Mouse (Mus musculus) limb, embryonic 10.5 days (tissue): ENCODE data around the gene Slc44a1. TPM values are rescaled to one million over a fixed set of nuclear protein-coding genes. Genes with fewer than 3 reads are reported as not detected.

ENCODE experiments used
- DNase-seq: peaks from one replicate; pipeline ENCODE4 v3.0.0-alpha.2; 2017; ENCODE audit warnings: low spot score
- H3K27ac ChIP-seq: fragments of 300-500 bp; sonication (generic); 2 replicates; pipeline ENCODE4 v1.5.1; 2016; ENCODE audit warnings: mild to moderate bottlenecking
- H3K27me3 ChIP-seq: fragments of 300-500 bp; sonication (generic); 2 replicates; pipeline ENCODE4 v1.6.1; 2016; ENCODE audit warnings: low read depth, mild to moderate bottlenecking; ENCODE audit not compliant: poor library complexity, severe bottlenecking
- H3K36me3 ChIP-seq: fragments of 300-500 bp; sonication (generic); 2 replicates; pipeline ENCODE4 v1.6.1; 2016; ENCODE audit warnings: mild to moderate bottlenecking, moderate library complexity
- H3K4me1 ChIP-seq: fragments of 300-500 bp; sonication (generic); 2 replicates; pipeline ENCODE4 v1.6.1; 2016
- H3K4me3 ChIP-seq: fragments of 300-500 bp; sonication (generic); 2 replicates; pipeline ENCODE4 v1.5.1; 2016; ENCODE audit warnings: mild to moderate bottlenecking, moderate library complexity
- H3K9me3 ChIP-seq: fragments of 300-500 bp; sonication (generic); replicated peaks from 2 replicates; pipeline ENCODE4 v1.6.1; 2016; ENCODE audit warnings: mild to moderate bottlenecking
- WGBS: fragments of 180-500 bp; shearing (Covaris S2); methylation state at CpG from one replicate; pipeline ENCODE4 v1.1.7; 2016; 5-methylcytosine and 5-hydroxymethylcytosine counted together
- polyA plus RNA-seq: library from polyadenylated mRNA; unstranded; fragments of >200 nt; fragmentation: Nextera tagmentation; extraction: Ambion mirVana; gene quantifications from 2 replicates; pipeline ENCODE4 v1.2.1, GENCODE M21; 2016

Slc44a1 gene
- polyA plus RNA-seq, 1 experiment from 2014 or later, result 18.3 TPM

DNA sequence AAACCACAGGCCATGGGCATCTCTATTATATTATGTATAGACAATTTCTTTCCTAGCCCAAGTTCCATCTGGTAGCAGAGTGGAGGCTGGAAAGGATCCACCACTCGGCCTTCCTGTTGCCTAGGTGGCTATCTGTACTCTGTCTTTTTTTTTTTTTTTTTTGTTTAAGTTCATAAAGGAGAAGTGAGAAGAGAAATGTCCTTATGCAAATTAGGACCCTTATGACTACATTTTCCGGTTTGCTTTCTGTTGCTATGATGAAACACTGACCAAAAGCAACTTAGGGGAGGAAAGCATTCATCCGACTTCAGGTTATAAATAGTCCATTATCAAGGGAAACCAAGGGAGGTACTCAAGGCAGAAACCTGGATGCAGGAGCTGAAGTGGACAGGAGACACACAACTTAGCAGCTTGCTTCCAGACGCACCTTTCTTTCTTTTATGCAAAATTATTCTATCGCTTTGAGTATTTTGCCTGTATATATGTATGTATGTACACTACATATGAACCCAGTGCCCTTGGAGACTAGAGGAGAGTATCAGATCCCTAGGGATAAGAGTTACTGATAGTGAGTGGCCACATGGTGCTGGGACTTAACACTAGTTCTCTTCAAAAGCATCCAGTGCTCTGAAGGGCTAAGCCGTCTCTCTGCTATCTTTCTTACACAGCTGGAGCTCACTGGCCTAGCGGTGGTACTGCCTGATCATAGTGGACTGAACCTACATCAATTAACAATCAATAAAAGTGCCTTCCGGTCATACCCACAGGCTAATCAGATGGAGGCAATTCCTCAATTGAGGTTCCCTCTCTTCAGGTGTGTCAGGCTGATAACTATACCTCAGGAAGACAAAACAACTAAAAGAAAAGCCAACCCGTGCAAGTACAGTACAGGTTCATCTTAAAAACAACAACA lies 28.0 kb upstream of the Slc44a1 start:
- DNase-seq, result no peak
- no peaks in the 10 kb centered on the region for H3K27me3 ChIP-seq
- H3K27ac ChIP-seq, result no peak overlapping the region
- H3K9me3 ChIP-seq, result no peaks in the 10 kb centered on the region
- WGBS, result 89% methylated on average over 9 of the region's 9 CpGs
- H3K36me3 ChIP-seq, result no peaks in the 10 kb centered on the region
- H3K4me3 ChIP-seq, result no peak overlapping the region
- 0 out of 2 replicates have a peak, but pooled peaks cover 6% of the 10 kb centered on the region for H3K4me1 ChIP-seq

DNA sequence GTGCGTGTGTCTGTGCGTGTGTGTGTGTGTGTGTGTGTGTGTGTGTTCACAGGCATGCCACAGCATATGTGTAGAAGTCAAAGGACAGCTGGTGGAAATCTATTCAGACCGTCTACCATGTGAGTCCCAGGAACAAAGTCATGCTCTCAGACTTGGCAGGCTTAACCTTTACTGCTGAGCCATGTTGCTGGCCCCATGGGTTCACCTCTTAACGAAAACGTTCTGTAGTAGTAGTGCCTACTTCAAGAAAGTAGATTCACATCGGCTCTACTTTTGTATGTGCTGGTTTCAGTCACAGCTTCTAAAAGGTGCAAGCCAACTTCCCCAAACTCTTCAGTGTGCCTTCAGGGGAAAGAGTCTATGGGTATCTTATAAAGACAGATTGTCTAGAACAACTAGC lies 27.2 kb upstream of the Slc44a1 start:
- 89% methylated on average over 6 of the region's 6 CpGs for WGBS
- Histone ChIP-seq H3K27ac (no peak overlapping the region), H3K9me3 (no peaks in the 10 kb centered on the region), H3K27me3 (no peaks in the 10 kb centered on the region), H3K4me1 (0 out of 2 replicates have a peak, but pooled peaks cover 6% of the 10 kb centered on the region), H3K36me3 (no peaks in the 10 kb centered on the region), H3K4me3 (no peak overlapping the region)
- DNase-seq, result no peak

DNA sequence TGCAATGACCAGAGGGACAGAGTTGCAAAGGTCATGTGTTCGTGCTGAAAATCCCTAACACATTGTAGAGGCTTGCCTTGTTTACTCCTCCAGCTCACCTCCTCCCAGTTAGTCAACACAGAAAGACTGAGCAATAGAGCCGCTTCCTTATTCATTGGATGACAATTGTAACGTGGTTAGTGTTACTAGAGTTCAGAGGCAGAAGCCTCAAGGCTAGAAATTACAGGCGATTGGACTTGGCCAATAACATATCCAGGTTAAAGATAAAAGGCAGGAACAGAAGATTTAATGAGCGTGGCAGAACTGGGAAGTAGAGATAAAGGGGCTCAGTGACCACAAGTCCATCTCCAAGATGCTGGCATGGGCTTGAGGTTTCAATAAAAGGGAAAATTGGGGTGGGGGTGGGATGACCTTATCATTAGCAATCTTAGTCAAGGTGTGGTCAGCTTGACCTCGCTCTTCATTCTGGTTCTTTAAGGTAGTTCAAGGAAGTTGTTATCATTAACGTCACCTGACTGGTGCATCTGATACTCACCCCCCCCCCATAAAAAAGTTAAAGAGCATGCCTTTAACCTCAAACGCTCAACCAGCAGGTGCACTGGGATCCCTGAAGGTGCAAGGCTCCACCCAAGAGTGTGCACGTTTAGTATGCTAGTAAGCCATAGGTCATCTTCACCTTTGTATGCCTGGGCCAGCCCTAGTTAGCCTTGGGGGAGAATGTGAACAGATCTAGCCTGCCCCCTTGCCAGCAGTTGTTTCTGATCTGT lies 26.0 kb upstream of the Slc44a1 start:
- no peak overlapping the region for H3K4me3 ChIP-seq
- H3K4me1 ChIP-seq, result 0 out of 2 replicates have a peak, but pooled peaks cover 4% of the 10 kb centered on the region
- WGBS, result 86% methylated on average over 9 of the region's 9 CpGs
- H3K27me3 ChIP-seq, result no peaks in the 10 kb centered on the region
- no peak overlapping the region for H3K27ac ChIP-seq
- H3K36me3 ChIP-seq, result no peaks in the 10 kb centered on the region
- no peak for DNase-seq
- H3K9me3 ChIP-seq, result no peaks in the 10 kb centered on the region

DNA sequence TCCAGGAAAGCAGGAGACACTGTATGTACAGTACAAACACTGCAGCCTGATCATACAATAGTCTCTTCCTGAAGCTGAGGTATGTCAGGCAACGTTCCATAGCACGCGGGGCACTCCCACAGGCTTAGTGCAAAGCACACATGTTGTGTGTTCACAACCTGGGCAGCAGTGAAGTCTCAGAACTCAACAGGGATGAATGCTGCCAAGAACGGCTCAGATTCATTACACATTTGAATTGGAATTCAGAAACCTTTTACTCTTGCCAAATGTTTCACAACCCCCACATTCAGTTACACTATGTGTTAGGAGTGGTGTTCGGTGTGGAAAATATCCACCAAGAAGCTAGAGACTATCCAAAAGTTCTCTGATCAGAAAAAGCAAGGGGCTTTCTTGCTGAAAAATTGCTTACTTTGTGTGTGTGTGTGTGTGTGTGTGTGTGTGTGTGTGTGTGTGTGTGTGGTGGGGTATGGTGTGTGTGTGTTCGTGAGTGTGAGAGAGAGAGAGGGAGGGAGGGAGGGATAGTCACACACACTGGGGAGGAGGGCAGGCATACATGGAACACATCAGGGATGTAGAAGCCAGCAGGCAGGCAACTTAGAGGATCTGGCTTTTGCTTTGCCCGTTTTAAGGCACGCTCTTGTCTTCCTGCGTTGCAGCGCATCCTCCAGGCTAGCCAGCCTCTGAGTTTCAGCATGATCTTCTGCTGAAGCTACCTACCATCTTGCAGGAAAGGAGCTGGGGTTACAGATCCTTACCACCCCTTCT lies 24.2 kb upstream of the Slc44a1 start:
- H3K27ac ChIP-seq, result no peak overlapping the region

DNA sequence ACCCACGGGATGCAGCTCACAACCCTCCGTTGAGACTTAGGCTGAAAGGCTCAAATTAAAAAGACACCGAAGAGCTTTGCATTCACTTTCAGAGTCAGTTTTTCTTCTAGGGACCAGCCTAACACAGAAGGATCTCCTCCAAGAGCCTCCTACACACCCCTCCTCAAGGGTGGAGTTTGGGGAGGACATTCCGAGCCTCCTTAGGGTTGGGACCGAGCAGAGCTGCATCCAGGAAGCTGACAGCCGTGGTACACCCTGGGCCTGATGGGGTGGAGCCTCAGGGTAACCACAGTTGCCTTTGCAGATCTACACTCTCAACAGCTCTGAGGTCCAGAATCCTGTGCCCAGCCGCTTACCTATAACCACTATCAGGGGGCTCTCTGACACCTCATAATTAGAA lies 23.3 kb upstream of the Slc44a1 start:
- no peak for DNase-seq
- H3K4me1 ChIP-seq, result 0 out of 2 replicates have a peak, but pooled peaks cover 4% of the 10 kb centered on the region
- H3K9me3 ChIP-seq, result no peaks in the 10 kb centered on the region
- no peak overlapping the region for H3K27ac ChIP-seq
- H3K36me3 ChIP-seq, result no peaks in the 10 kb centered on the region
- H3K27me3 ChIP-seq, result no peaks in the 10 kb centered on the region
- 70% methylated on average over 7 of the region's 7 CpGs for WGBS
- no peak overlapping the region for H3K4me3 ChIP-seq

More for the DNA sequence above, 24.2 kb upstream of the Slc44a1 start:
- H3K9me3 ChIP-seq, result no peaks in the 10 kb centered on the region
- H3K4me1 ChIP-seq, result 0 out of 2 replicates have a peak, but pooled peaks cover 4% of the 10 kb centered on the region
- H3K36me3 ChIP-seq, result no peaks in the 10 kb centered on the region
- WGBS, result 94% methylated on average over 9 of the region's 10 CpGs
- no peak overlapping the region for H3K4me3 ChIP-seq
- no peaks in the 10 kb centered on the region for H3K27me3 ChIP-seq
- DNase-seq, result no peak

DNA sequence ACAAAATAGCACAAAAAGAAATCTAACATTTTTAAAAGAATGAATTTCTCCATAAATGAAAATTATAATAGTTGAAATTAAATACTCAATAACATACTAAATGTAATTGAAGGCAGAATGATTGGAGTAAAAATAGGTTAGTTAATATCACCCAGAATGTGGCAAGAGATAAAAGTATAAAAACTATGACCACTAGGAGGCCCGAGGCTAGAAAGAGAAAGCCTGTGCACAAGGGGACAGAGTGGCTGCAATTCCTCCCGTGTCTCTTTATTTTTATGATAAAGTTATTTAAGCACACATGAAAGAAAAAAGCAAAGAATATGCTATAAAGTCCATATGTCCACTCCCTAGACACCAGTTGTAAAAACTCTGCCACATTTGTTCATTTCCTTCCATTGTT lies 17.4 kb upstream of the Slc44a1 start:
- H3K4me3 ChIP-seq, result no peak overlapping the region
- 87% methylated on average over 2 of the region's 2 CpGs for WGBS

DNA sequence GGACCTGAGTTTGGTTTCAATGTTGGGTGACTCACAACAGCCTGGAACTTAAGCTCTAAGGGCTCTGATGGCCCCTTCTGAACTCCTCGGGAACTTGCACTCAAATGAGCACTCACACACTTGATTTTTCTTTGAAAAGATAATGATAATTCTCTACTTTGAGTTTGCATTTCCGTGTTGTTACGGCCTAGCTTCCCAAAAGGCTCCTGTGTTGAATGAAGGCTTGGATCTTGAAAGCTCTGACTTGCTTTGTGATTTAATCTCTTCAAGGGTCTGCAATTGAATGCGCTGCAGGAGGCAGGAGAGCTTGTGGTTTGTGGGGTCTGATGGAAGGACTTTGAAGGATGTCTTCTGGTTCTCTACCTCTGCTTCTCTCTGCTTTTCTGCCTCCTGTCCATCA lies 13.1 kb upstream of the Slc44a1 start:
- WGBS, result 82% methylated on average over 4 of the region's 4 CpGs
- Histone ChIP-seq H3K27ac (no peak overlapping the region), H3K27me3 (no peaks in the 10 kb centered on the region), H3K4me1 (no peaks in the 10 kb centered on the region), H3K36me3 (no peaks in the 10 kb centered on the region), H3K4me3 (no peak overlapping the region), H3K9me3 (no peaks in the 10 kb centered on the region)
- DNase-seq, result no peak

More for the DNA sequence above, 17.4 kb upstream of the Slc44a1 start:
- no peaks in the 10 kb centered on the region for H3K4me1 ChIP-seq
- DNase-seq, result no peak
- H3K27ac ChIP-seq, result no peak overlapping the region
- no peaks in the 10 kb centered on the region for H3K27me3 ChIP-seq
- H3K36me3 ChIP-seq, result no peaks in the 10 kb centered on the region
- no peaks in the 10 kb centered on the region for H3K9me3 ChIP-seq

DNA sequence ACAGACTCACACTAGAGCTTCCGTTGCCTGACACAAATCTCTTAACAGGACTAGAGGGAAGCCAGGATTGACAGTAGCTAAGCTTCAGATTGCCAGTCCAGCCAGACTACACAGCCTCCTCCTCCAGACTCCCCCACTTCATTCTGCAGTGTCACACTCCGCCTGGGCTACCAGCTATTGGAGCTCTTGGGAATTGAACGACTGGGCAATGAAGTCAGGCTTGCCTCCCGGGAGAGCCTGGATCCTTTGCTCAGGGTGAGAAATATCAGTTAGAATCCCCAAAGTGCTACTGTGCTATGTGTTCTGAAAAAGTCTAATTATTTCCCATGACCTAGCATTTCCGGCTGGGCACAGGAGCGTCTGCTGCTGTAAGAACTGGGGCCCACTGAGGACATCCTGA lies 9.7 kb upstream of the Slc44a1 start:
- Histone ChIP-seq H3K27me3 (no peaks in the 10 kb centered on the region), H3K9me3 (no peaks in the 10 kb centered on the region), H3K4me1 (0 out of 2 replicates have a peak, but pooled peaks cover 2% of the 10 kb centered on the region), H3K36me3 (no peaks in the 10 kb centered on the region), H3K27ac (no peak overlapping the region), H3K4me3 (no peak overlapping the region)
- no peak for DNase-seq
- 46% methylated on average over 6 of the region's 6 CpGs for WGBS

DNA sequence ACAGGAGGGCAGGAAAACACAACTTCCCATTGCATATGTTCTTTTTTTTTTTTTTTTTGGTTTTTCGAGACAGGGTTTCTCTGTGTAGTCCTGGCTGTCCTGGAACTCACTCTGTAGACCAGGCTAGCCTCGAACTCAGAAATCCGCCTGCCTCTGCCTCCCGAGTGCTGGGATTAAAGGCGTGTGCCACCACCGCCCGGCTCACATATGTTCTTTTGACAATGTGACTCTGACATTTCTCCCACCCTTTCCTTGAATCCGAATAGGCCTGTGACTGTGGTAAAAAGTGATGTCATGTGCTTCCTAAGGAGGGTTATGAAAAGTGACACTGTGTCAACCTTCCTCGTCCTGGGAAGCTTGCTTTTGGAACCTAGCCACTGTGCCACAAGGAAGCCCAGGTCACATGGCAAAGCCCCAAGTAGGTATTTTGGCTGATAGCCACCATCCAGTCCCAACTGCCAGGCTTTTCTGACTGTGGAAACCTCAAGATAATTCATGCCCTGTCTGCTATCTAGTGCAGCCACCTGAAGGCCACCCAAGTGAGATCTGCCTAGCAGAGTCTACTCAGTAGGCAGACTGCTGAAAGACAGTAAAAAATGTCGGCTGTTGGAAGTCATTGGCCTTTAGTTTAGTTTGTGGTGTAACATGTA lies 8.5 kb upstream of the Slc44a1 start:
- H3K4me3 ChIP-seq, result no peak overlapping the region
- 92% methylated on average over 10 of the region's 10 CpGs for WGBS
- H3K36me3 ChIP-seq, result no peaks in the 10 kb centered on the region
- H3K4me1 ChIP-seq, result 0 out of 2 replicates have a peak, but pooled peaks cover 2% of the 10 kb centered on the region
- no peak overlapping the region for H3K27ac ChIP-seq
- H3K27me3 ChIP-seq, result no peaks in the 10 kb centered on the region
- no peak for DNase-seq
- no peaks in the 10 kb centered on the region for H3K9me3 ChIP-seq

DNA sequence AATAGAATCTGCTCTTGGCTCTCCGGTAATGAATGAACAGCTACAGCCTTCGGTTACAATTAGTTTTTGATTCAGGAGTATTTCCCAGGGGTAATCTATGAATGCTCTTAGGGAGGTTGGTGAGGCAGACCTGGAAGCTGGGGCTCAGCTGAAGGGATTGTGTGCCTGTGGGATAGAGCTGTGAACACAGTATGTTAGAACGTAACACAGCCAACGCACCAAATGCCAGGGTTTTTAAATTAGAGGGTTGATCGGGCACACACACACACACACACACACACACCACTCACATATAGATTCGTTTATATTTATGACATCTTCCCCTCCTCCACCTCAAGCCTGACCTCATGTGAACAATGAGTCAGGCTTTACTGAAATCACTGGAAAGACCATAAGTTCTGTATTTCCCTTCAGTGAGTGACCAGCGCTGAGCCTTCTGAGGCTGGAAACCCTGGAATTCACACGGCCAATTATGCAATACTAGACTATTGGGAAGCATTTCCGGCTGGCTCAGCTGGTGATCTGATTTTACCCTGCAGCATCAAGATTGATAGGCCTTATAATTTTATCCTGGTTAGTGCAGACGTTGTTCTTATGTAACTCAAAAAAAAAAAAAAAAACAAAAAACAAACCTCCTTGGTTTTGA lies 3.0 kb upstream of the Slc44a1 start:
- no peak overlapping the region for H3K27ac ChIP-seq
- WGBS, result 80% methylated on average over 10 of the region's 10 CpGs
- peaks cover 46% of the 10 kb centered on the region for H3K4me1 ChIP-seq
- peaks cover 7% of the 10 kb centered on the region; the same call in 1 of the 2 replicates for H3K27me3 ChIP-seq
- no peaks in the 10 kb centered on the region for H3K9me3 ChIP-seq
- DNase-seq, result no peak
- no peaks in the 10 kb centered on the region for H3K36me3 ChIP-seq
- H3K4me3 ChIP-seq, result no peak overlapping the region

DNA sequence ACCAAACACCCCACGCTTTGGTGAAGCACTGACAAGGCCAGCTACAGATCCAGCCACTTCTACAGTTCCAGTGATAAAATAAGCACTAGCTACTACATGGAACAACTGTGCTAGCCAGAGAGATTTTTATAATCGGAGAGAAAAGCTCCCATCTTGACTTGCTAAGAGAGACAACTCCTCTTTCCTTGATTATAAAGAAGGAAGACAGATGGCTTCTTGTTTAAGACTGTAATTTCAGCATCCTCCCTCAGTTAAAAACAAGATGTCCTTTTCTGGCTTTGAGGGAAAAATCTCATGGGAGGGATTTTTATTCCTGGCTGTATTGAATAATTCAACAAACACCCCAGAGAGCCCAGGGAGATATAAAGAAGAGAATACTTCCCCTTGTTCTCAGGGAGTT lies 1.8 kb upstream of the Slc44a1 start:
- WGBS, result 79% methylated on average over 2 of the region's 2 CpGs

More for the DNA sequence above, 1.8 kb upstream of the Slc44a1 start:
- Histone ChIP-seq H3K27ac (no peak overlapping the region), H3K4me1 (peaks cover 56% of the 10 kb centered on the region), H3K36me3 (no peaks in the 10 kb centered on the region), H3K4me3 (no peak overlapping the region), H3K27me3 (peaks cover 10% of the 10 kb centered on the region; the same call in 1 of the 2 replicates), H3K9me3 (no peaks in the 10 kb centered on the region)
- DNase-seq, result no peak
